Mouse (Mus musculus) cerebellum, postnatal 36 days (tissue): Measurements from ENCODE around the gene Brpf3.
"Not testable (repeated sequence)": the region's sequence is repeated elsewhere in the genome, so short reads cannot be mapped to it uniquely, and the experiment has no call there.

Experiments
- DNase-seq, 2 experiments: peaks; one replicate each; pipeline ENCODE4 v3.0.0; 2021 to 2022; ENCODE audit warnings: mixed read lengths in 2 of 2

Gene Brpf3

DNA sequence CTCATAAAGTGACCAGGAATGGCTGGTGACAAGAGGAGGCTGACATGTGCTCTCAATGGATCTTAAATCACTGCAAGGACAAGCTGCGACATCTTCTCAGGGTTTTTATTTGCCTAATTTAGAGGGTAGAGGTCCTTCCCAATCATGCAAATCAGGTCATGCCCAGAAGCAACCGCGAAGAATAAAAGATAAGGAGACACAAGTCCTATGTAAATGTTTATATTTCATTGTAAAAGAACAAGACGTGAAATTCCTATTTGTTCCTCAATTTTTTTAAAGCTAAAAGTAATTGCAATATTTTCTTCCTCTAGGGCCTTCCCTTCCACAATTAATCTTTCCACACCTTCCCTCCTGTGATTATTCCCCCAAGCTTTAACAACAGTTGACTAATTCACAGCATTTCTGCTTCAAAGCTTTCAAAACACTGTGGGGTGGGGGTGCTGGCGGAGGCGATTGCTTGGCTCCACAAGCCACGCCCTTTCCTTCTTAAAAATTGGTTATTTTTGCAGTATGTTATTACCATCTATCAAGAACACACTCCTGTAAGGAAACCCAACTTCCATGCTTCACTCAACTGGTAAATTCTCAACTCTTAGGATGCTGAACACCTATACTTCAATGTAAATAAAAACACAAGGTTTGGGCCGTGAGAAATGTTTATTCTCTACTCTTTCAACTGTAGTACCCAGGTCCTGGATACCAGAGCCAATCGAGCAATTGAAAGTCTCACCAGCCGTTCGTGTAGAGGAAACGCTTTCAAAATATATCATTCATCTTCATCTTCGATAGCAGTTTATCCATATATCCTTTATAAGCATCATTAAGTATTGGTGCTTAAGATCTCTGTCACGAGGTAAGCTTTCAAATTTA lies 1.4 kb upstream of the Brpf3 start:
- DNase-seq, result no peak

- DNase-seq, result no peak
Measured at GRCm38 (mm10) chr17:28800281-28800670, 614 bp upstream of the Brpf3 start.

- DNase-seq, result peak; percentile 98 to 100
Measured at GRCm38 (mm10) chr17:28801474-28802005, 650 bp downstream of the Brpf3 start.

DNA sequence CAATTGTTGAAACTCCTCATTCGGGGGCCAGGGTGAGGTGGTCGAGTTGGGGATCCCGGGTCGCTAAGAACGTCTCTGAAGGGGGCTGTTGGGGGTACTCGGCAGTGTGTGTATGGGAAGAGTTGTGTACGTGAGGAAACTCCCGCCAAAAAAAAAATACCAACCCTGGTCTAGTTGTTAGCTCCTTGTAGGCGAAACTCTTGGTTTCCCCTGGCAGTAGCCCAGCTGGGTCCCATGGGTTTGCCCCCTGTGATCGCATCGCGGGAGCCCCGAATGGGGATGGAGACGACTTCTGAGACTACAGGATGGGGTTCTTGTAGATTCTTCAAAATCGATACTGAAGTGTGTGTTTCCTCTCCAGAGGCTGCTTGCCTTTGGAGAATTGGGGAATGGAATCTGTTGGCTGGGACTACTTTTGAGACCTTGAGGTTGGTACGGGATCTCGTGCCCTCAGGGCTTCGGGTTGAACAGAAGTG lies 1.2 kb downstream of the Brpf3 start:
- DNase-seq, result no peak

- DNase-seq, result no peak
Measured at GRCm38 (mm10) chr17:28803316-28803715, 2.4 kb downstream of the Brpf3 start.

- no peak for DNase-seq
Measured at GRCm38 (mm10) chr17:28804973-28805372, 4.1 kb downstream of the Brpf3 start.

DNA sequence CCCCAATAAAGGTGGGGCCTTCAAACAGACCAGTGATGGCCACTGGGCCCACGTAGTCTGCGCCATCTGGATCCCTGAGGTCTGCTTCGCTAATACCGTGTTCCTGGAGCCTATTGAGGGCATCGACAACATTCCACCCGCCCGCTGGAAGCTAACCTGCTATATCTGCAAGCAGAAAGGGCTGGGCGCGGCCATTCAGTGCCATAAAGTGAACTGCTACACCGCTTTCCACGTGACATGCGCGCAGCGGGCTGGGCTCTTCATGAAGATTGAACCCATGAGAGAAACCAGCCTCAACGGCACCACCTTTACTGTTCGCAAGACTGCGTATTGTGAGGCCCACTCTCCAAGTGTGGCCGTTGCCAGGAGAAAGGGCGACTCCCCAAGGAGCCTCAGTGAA lies 5.9 kb downstream of the Brpf3 start:
- no peak for DNase-seq

DNA sequence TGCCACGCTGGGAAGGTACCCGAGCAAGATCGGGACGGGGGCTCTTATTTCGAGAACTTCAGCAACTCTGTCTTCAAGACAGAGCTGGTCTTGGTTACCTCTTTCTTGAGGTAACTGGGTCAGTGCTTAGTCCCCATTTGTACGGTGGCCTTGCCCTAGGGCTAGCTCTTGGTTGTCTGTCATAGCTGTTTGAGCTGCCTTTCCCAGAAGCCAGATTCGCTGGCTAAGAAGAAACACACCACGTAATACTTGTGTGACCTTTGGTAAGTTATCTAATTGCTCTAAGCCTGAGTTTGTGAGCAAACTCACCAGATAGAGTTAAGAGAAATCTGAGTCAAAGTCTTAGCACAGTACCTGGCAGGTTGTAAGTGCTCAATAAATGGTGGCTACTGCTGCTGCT lies 7.8 kb downstream of the Brpf3 start:
- DNase-seq, result no peak

DNA sequence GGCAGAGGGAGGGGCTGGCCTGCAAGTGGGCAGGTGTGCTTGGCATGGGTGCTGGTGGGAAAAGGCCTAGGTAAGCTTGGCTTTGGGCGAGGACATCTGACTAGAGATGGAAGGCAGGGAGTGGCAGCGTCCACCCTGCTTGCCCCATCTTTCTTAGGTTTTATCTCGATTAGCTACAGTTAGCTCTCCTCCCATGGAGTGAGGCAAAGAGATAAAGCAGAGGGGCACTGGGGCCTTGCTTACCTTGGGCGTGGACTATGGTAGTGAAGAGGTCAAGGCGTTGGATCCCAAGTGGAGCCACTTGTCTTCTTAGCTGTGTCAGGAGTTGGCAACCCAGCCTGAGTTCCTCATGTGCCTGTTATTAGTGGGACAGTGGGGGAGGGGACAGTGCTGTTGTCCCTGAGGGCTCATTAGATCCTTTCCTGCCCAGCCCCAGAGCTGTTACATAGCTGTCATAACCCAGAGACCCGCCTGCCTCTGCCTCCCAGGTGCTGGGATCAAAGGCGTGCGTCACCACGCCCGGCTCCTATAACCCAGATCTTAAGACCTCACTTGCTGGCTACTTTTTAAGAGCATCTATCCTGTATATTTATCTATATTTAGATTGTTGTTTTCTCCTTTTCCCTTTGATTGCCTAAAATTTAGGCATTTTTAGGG lies 8.4 kb downstream of the Brpf3 start:
- no peak for DNase-seq

- no peak for DNase-seq
Measured at GRCm38 (mm10) chr17:28812345-28812744, 11.5 kb downstream of the Brpf3 start.

- DNase-seq, result no peak
Measured at GRCm38 (mm10) chr17:28814529-28815097, 13.7 kb downstream of the Brpf3 start.

- no peak for DNase-seq
Measured at GRCm38 (mm10) chr17:28815384-28816004, 14.6 kb downstream of the Brpf3 start.

- not testable (repeated sequence) for DNase-seq
Measured at GRCm38 (mm10) chr17:28816326-28816725, 15.4 kb downstream of the Brpf3 start.

GRCm38 (mm10) chr17:28816875-28817811 lies 16.3 kb downstream of the Brpf3 start:
- DNase-seq, result no peak

DNA sequence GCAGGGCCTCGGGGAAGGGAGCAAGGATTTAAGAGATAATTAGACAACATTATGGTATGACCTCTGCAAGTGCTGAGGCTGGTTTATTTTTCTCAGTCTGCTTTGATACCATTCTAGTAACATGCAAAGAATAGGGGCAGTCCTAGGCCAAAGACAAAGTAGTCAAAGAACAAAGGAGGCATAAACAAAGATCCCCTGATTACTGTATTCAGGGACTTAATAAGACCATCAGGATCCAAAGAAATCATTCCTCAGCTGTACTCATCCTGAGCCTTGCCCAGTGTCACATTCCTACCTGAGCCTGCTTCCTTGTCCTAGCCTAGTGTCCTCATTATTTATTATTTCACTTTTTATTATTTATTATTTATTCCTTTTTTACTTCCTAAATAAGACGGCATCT lies 19.3 kb downstream of the Brpf3 start:
- DNase-seq, result no peak

GRCm38 (mm10) chr17:28823004-28823745 lies 22.3 kb downstream of the Brpf3 start:
- DNase-seq, result peak; percentile 85 to 86

DNA sequence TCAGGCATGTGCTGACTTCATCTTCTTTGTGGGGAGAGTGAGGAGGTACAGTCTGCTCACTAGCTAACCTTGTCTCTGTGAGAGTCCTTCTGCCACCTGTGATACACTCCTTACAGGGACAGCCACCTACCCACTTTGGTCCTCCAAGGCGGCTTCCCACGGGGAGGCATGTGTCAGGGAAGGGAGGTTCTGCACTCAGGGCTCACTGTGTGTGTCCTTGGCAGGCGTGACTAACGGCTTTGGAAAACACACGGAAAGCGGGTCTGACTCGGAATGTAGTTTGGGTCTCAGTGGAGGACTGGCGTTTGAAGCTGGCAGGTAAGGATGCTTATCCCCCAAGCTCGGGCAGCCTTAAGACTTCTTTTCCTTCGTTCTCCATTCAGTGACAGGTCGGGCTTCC lies 22.9 kb downstream of the Brpf3 start:
- DNase-seq, result no peak

DNA sequence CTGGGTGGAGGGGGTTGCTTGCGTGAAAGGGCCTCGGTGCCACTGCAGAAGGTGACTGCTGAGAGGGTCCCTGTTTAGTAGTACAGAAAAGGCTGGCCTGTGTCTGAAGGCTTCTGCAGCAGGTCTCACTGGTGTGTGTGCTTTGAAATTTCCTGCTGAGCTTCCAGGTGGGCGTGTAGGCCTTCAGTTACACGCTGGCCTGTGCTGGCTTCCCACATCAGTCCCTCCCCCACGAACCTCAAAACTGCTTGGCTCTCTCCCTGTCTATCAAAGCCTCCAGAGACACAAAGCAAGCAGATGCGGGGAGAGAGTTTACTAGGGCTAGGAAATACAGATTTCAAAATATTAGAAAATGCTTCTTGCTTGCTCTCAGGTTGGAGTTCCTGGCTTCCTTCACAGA lies 24.0 kb downstream of the Brpf3 start:
- DNase-seq, result no peak

GRCm38 (mm10) chr17:28825359-28826041 lies 24.6 kb downstream of the Brpf3 start:
- DNase-seq, result no peak

- no peak for DNase-seq
Measured at GRCm38 (mm10) chr17:28827665-28828231, 26.9 kb downstream of the Brpf3 start.
